Mouse (Mus musculus) forebrain, embryonic 13.5 days (tissue): ENCODE measurements at regions not wholly inside any gene's neighbourhood (a gene's known extent, or its start where the extent isn't known, plus 50 kb on each side); places are given as distances from the start of the nearest gene placed in this dataset.
A peak's percentile ranks its signal among the peaks of the same experiment; 100 is the strongest.

Experiments used
- ATAC-seq: fragments of 200-750 bp; cut with Nextera tagmentation; 2 replicates; pipeline ENCODE4 v1.8.0; 2017
- H3K27ac ChIP-seq: fragments of 300-500 bp; sonication (generic); 2 replicates; pipeline ENCODE4 v1.5.1; 2015; ENCODE audit warnings: inconsistent platforms, mild to moderate bottlenecking, moderate library complexity
- H3K27me3 ChIP-seq: fragments of 300-500 bp; sonication (generic); 2 replicates; pipeline ENCODE4 v1.6.1; 2015; ENCODE audit warnings: mild to moderate bottlenecking, inconsistent platforms
- H3K36me3 ChIP-seq: fragments of 300-500 bp; sonication (generic); 2 replicates; pipeline ENCODE4 v1.6.1; 2015; ENCODE audit warnings: mild to moderate bottlenecking, inconsistent platforms; ENCODE audit not compliant: poor library complexity, severe bottlenecking
- H3K4me1 ChIP-seq: fragments of 300-500 bp; sonication (generic); 2 replicates; pipeline ENCODE4 v1.6.1; 2015; ENCODE audit warnings: inconsistent platforms
- H3K4me2 ChIP-seq: fragments of 300-500 bp; sonication (generic); 2 replicates; pipeline ENCODE4 v1.6.1; 2015; ENCODE audit warnings: inconsistent platforms, mild to moderate bottlenecking, moderate library complexity
- H3K4me3 ChIP-seq: fragments of 300-500 bp; sonication (generic); 2 replicates; pipeline ENCODE4 v1.5.1; 2015; ENCODE audit warnings: mild to moderate bottlenecking, inconsistent platforms
- H3K9ac ChIP-seq: fragments of 300-500 bp; sonication (generic); 2 replicates; pipeline ENCODE4 v1.6.1; 2015; ENCODE audit warnings: mild to moderate bottlenecking, inconsistent platforms
- H3K9me3 ChIP-seq: fragments of 300-500 bp; sonication (generic); replicated peaks from 2 replicates; pipeline ENCODE4 v1.6.1; 2016; ENCODE audit warnings: inconsistent platforms
- WGBS: fragments of 180-500 bp; shearing (Covaris S2); methylation state at CpG from one replicate; pipeline ENCODE4 v1.1.7; 2015; 5-methylcytosine and 5-hydroxymethylcytosine counted together

DNA sequence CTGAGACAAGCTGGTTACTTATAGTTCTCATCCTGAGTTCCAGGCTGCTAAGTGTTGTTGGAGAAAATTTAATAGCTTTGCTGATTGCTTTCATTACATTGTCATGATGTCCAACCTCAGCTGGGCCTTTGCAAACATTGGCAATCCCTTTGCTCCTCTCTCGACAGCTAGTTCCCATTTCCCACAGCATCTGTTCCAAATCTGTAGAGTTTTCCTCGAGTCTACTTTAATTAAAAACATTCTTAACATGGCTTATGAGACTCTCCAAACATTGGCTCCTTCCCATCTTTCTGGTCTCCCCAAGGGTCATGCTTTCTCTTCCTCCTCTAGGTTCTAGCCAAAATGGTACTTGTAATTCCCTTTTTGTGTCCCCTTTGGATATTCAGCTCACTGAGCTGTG lies 672.6 kb upstream of the Gm8797 start:
- WGBS = 71% methylated on average over 2 of the region's 2 CpGs
- no peak overlapping the region for H3K4me2 ChIP-seq
- no peaks in the 10 kb centered on the region for H3K36me3 ChIP-seq
- no peak overlapping the region for H3K4me3 ChIP-seq
- H3K9me3 ChIP-seq = no peaks in the 10 kb centered on the region; the same call in 1 of the 2 replicates
- H3K27ac ChIP-seq = no peak overlapping the region
- no peak for ATAC-seq
- H3K4me1 ChIP-seq = no peaks in the 10 kb centered on the region
- no peak overlapping the region for H3K9ac ChIP-seq
- no peaks in the 10 kb centered on the region for H3K27me3 ChIP-seq

- Histone ChIP-seq H3K4me3 (no peak overlapping the region), H3K36me3 (no peaks in the 10 kb centered on the region), H3K4me1 (no peaks in the 10 kb centered on the region), H3K27ac (no peak overlapping the region), H3K9me3 (no peaks in the 10 kb centered on the region), H3K27me3 (no peaks in the 10 kb centered on the region), H3K9ac (no peak overlapping the region), H3K4me2 (no peak overlapping the region)
- no peak for ATAC-seq
These were observed 663.9 kb upstream of the Gm8797 start for GRCm38 (mm10) chr3:5086721-5087120.

- no peaks in the 10 kb centered on the region for H3K4me1 ChIP-seq
- H3K4me2 ChIP-seq = no peak overlapping the region
- H3K9me3 ChIP-seq = no peaks in the 10 kb centered on the region
- no peak overlapping the region for H3K27ac ChIP-seq
- no peaks in the 10 kb centered on the region for H3K36me3 ChIP-seq
- no peak overlapping the region for H3K4me3 ChIP-seq
- 85% methylated on average over 1 of the region's 1 CpGs for WGBS
- ATAC-seq = no peak
- no peak overlapping the region for H3K9ac ChIP-seq
- H3K27me3 ChIP-seq = no peaks in the 10 kb centered on the region
These were observed 661.7 kb upstream of the Gm8797 start for GRCm38 (mm10) chr3:5088867-5089266.

DNA sequence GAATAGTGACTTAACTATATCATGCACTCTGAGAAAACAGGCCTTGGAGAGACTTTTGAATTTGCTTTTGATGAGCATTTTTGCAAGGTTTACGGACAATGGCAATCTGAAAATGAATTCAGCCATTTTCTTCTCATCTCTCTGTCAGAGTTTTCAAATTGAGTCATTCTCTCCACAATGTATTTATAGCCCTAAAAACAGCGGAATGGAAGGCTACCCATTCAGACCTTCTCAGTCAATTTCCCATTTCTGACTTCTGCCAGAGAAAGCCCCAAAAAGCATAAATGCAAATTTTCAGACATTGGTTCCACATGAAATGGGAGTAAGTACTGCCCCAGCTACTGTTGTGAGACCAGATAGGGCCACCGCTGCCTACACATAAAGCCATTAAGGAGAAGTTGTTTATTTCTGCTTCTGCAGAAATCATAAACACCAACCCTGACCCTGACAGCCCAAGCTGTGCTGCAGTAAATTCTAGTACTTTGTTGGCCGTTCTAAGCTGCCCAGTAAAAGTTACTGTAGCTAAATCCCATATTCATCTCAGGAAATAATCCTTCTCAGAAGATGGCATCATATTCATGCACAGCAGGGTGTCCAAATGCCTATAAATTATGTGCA lies 661.1 kb upstream of the Gm8797 start:
- H3K4me3 ChIP-seq = no peak overlapping the region
- no peaks in the 10 kb centered on the region for H3K36me3 ChIP-seq
- H3K4me2 ChIP-seq = no peak overlapping the region
- H3K27ac ChIP-seq = no peak overlapping the region
- ATAC-seq = peak; percentile 13; the same call in 1 of the 2 replicates
- H3K9me3 ChIP-seq = no peaks in the 10 kb centered on the region
- WGBS = 89% methylated on average over 4 of the region's 4 CpGs
- no peak overlapping the region for H3K9ac ChIP-seq
- H3K27me3 ChIP-seq = no peaks in the 10 kb centered on the region
- H3K4me1 ChIP-seq = no peaks in the 10 kb centered on the region

- H3K36me3 ChIP-seq = no peaks in the 10 kb centered on the region
- ATAC-seq = peak; percentile 57; the same call in 1 of the 2 replicates
These were observed 660.3 kb upstream of the Gm8797 start for GRCm38 (mm10) chr3:5090108-5090869.

DNA sequence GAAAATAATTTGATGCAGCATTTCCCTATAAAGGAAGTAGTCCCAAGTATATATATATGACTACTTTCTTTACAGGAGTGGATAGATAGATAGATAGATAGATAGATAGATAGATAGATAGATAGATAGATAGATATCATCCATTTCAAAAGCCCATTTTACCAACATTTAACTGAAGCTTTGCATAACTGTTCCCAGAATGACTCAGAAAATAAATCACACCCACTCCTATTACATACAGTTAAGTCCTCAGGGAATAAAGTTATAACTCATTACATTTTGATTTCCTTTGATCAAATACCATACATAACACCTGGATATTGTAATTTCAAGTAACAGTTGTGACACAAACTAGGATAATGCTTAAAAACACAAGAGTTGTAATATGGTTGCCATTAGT lies 659.6 kb upstream of the Gm8797 start:
- Histone ChIP-seq H3K4me3 (no peak overlapping the region), H3K9me3 (no peaks in the 10 kb centered on the region)

More at GRCm38 (mm10) chr3:5090108-5090869, 660.3 kb upstream of the Gm8797 start:
- no peaks in the 10 kb centered on the region for H3K9me3 ChIP-seq
- no peak overlapping the region for H3K4me3 ChIP-seq
- no peaks in the 10 kb centered on the region for H3K27me3 ChIP-seq
- 82% methylated on average over 13 of the region's 13 CpGs for WGBS
- no peak overlapping the region for H3K27ac ChIP-seq
- H3K9ac ChIP-seq = no peak overlapping the region
- no peaks in the 10 kb centered on the region for H3K4me1 ChIP-seq
- no peak overlapping the region for H3K4me2 ChIP-seq

More for the DNA sequence above, 659.6 kb upstream of the Gm8797 start:
- H3K36me3 ChIP-seq = no peaks in the 10 kb centered on the region
- no peaks in the 10 kb centered on the region for H3K4me1 ChIP-seq
- no peak for ATAC-seq
- H3K4me2 ChIP-seq = no peak overlapping the region
- H3K9ac ChIP-seq = no peak overlapping the region
- H3K27me3 ChIP-seq = no peaks in the 10 kb centered on the region
- no peak overlapping the region for H3K27ac ChIP-seq
